Mouse (Mus musculus): ENCODE data around the gene Ckap4.
A peak's percentile ranks its signal among the peaks of the same experiment; 100 is the strongest.
"Not testable (repeated sequence)": the region's sequence is repeated elsewhere in the genome, so short reads cannot be mapped to it uniquely, and the experiment has no call there.

Gene Ckap4

DNA sequence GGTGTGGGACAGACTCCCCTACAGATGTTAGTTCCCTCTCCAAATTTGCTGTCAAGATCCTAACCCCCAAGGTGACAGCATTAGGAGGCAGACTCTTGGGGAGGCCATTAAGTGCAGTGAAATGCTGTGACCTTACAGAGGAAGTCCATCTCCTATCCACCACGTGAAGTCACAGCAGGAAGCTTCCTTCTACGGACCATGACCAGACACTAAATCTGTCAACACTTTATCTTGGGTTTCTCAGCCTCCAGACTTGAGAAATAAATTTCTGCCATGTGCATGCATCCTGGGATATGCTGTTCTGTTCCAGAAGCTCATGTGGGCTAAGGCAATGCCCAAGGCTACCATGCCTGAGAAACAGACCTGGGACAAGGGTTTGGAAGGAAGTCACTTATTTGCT, 35.0 kb downstream of the Ckap4 start:
- no peak for DNase-seq (ENCODE audit: low spot score in 2 of 2)

- no peak for DNase-seq (ENCODE audit: low spot score in 2 of 2)
These were observed 37.1 kb downstream of the Ckap4 start for GRCm38 (mm10) chr10:84496805-84497204.

- no peak for DNase-seq (ENCODE audit: low spot score in 2 of 2)
These were observed 39.4 kb downstream of the Ckap4 start for GRCm38 (mm10) chr10:84494432-84494831.

GRCm38 (mm10) chr10:84490115-84490514, 43.7 kb downstream of the Ckap4 start:
- no peak for DNase-seq (ENCODE audit: low spot score in 2 of 2)

- DNase-seq (ENCODE audit: low spot score in 2 of 2) = peak; percentile 57 to 65
These were observed 45.5 kb downstream of the Ckap4 start for GRCm38 (mm10) chr10:84488315-84488714.

GRCm38 (mm10) chr10:84484661-84485060, 49.2 kb downstream of the Ckap4 start:
- no peak for DNase-seq (ENCODE audit: low spot score in 2 of 2)

DNA sequence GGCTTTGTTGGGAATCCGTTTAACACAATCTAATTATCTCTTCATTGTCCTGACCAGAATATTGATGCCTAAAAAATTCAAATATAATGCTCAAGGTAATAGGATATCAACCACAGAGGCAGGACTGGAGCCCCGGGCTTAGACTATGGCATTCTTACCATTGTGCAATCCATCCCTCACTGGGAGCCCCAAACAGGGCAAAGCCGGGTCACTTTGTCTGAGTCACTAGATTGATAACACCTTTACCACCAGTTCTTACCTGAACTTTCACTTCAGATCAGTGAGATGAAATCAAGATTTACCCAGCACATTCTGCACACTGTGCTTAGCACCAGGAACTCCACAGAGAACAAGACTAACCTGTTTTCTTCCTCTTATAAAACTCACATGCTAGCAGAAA, 50.3 kb downstream of the Ckap4 start:
- no peak for DNase-seq (ENCODE audit: low spot score in 2 of 2)

DNA sequence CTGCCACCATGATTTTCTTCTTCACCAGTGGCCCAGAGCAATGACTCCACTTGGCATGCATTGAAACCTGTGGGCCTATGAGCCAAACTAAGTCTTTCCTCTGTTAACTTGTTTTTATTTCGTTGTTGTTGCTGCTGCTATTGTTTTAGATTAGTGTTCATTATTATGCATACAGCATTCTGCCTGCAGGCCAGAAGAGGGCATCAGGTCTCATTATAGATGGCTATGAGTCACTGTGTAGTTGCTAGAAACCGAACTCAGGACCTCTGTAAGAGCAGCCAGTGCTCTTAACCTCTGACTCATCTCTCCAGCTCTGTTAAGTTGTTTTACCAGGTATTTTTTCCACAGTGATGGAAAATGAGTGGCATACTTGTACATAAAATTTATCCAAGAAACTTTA, 50.8 kb downstream of the Ckap4 start:
- DNase-seq (ENCODE audit: low spot score in 2 of 2) = no peak

- not testable (repeated sequence) for DNase-seq (ENCODE audit: low spot score in 2 of 2)
These were observed 51.4 kb downstream of the Ckap4 start for GRCm38 (mm10) chr10:84482418-84482817.

DNA sequence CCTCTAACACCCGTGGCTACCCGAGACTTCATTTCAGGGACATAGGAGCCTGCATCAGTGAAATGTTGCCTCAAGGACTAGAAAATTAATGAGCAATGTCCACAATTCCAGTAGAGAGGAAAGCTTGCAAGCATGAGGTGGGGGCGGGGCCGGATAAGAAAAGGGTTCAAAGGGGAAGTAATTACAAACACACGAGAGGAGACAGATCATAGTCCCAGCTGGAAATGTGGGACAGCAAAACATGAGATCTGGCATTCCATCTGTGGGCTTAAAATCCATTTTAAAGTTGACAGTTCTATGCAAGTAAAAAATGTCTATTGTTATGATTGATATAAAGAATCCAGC, 52.6 kb downstream of the Ckap4 start:
- no peak for DNase-seq (ENCODE audit: low spot score in 2 of 2)

GRCm38 (mm10) chr10:84480667-84481326, 53.1 kb downstream of the Ckap4 start:
- no peak for DNase-seq (ENCODE audit: low spot score in 2 of 2)

DNA sequence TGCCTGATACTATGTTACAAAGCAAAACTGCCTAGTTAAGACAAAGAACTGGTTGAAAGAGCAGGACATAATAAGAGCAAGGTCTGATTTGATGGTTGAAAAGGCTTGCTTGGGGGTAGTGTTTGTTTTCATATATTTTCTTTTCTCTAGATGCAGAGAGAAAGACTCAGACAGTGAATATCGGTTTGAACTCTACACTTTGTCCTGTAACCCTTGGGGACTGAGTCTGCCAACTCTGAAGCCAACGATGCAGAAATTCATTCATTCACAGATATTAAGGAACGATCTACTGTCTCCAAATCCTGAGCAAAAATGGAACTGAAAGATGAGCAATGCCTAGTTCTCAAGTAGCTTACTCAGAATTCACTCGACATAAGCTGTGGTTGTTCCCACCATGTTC, 53.7 kb downstream of the Ckap4 start:
- DNase-seq (ENCODE audit: low spot score in 2 of 2) = no peak

DNA sequence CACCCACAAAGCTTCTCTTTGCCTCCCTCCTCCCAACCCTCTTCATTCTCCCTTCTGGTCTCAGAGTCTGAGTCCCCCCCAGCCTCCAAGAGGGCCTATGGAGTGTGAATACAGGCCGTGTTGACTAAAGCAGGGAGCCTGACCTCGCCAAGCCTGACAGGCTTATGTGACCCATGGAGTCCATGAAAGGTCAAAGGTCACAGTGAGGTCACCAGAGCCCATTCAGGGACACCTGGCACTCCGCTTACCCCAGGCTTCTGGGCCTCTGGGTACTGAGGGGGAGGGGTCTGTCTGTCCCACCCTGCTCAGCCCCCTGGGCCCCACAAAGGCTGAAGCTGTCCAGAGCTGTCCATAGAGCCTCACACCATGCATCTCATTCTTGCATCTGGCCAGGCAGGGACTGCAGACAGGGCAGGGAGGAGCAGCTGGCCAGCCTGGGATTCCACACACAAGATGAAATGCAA, 56.2 kb downstream of the Ckap4 start:
- no peak for DNase-seq (ENCODE audit: low spot score in 2 of 2)

- no peak for DNase-seq (ENCODE audit: low spot score in 2 of 2)
These were observed 56.7 kb downstream of the Ckap4 start for GRCm38 (mm10) chr10:84477045-84477612.

All from natural killer cell, adult 2 months (primary cell).